Mouse (Mus musculus) ES-E14 (cell line): Measurements from ENCODE around the gene Castor2. TPM values are rescaled to one million over a fixed set of nuclear protein-coding genes. Genes with fewer than 3 reads are reported as not detected.
A peak's percentile ranks its signal among the peaks of the same experiment; 100 is the strongest.

ENCODE experiments used
- DNase-seq: peaks from one replicate; pipeline ENCODE4 v3.0.0-alpha.2; 2013; ENCODE audit warnings: low read depth, low spot score
- H3K27ac ChIP-seq: 2 replicates; pipeline ENCODE4 v1.5.1; 2012; ENCODE audit warnings: low read depth, mild to moderate bottlenecking, low read length, moderate library complexity, mixed read lengths; ENCODE audit not compliant: poor library complexity, insufficient read depth, severe bottlenecking
- H3K36me3 ChIP-seq: 2 replicates; pipeline ENCODE4 v1.6.1; 2012; ENCODE audit warnings: mild to moderate bottlenecking, low read length, moderate library complexity, mixed read lengths; ENCODE audit not compliant: control insufficient read depth, poor library complexity, insufficient read depth, severe bottlenecking
- H3K4me1 ChIP-seq, 2 experiments: fragments of 150-350 bp in 1 of 2; sonication (generic) in 1 of 2; 2 replicates each; pipeline ENCODE4 v1.6.1; 2012; ENCODE audit warnings: low read length in 2 of 2, mild to moderate bottlenecking in 1 of 2, mixed read lengths in 1 of 2; ENCODE audit not compliant: control insufficient read depth in 2 of 2, insufficient read depth in 2 of 2, poor library complexity in 1 of 2
- H3K4me3 ChIP-seq, 2 experiments: fragments of 150-350 bp in 1 of 2; sonication (generic) in 1 of 2; 2 replicates each; pipeline ENCODE4 v1.5.1; 2012; ENCODE audit warnings: low read length in 2 of 2, low read depth in 1 of 2, mild to moderate bottlenecking in 1 of 2, mixed read lengths in 1 of 2; ENCODE audit not compliant: insufficient read depth in 1 of 2, poor library complexity in 1 of 2, severe bottlenecking in 1 of 2
- H3K9ac ChIP-seq: 2 replicates; pipeline ENCODE4 v1.6.1; 2012; ENCODE audit warnings: low read depth, mild to moderate bottlenecking, low read length, mixed read lengths; ENCODE audit not compliant: poor library complexity, insufficient read depth, severe bottlenecking
- H3K9me3 ChIP-seq: fragments of 150-350 bp; sonication (generic); 2 replicates; pipeline ENCODE4 v1.6.1; 2012; ENCODE audit warnings: low read depth, mild to moderate bottlenecking, low read length; ENCODE audit not compliant: control insufficient read depth, insufficient read depth
- CHD2 ChIP-seq: IDR thresholded peaks from 2 replicates; pipeline ENCODE4 v1.6.1; 2014; ENCODE audit warnings: mild to moderate bottlenecking, low read depth, low read length, inconsistent platforms
- HCFC1 ChIP-seq: IDR thresholded peaks from 2 replicates; pipeline ENCODE4 v1.6.1; 2012; ENCODE audit warnings: low read length, inconsistent platforms, borderline replicate concordance; ENCODE audit not compliant: insufficient read depth
- MAFK ChIP-seq: IDR thresholded peaks from 2 replicates; pipeline ENCODE4 v1.6.1; 2014; ENCODE audit warnings: mild to moderate bottlenecking, low read depth, low read length, inconsistent platforms; ENCODE audit not compliant: insufficient read depth
- ZC3H11A ChIP-seq: IDR thresholded peaks from 2 replicates; pipeline ENCODE4 v1.6.1; 2012; ENCODE audit warnings: low read depth, mild to moderate bottlenecking, inconsistent platforms, low read length, borderline replicate concordance
- ZNF384 ChIP-seq: IDR thresholded peaks from 2 replicates; pipeline ENCODE4 v1.6.1; 2012; ENCODE audit warnings: low read depth, low read length, inconsistent platforms
- in situ Hi-C, 2 experiments: fragments of 600-800 bp; cut with MboI; formaldehyde crosslinking; loops; one replicate each; pipeline ENCODE4 v1.15.1; 2025; ENCODE audit warnings: low sequenced_read_pairs in 2 of 2, inconsistent platforms in 1 of 2; ENCODE audit not compliant: unreplicated experiment in 2 of 2
- total RNA-seq: library from RNA; depleted of rRNA; stranded (reverse); fragments of 300-350 nt; gene quantifications from 2 replicates; pipeline ENCODE4 v1.2.3, GENCODE M21; 2012

The Castor2 gene
- total RNA-seq, 1 experiment, result 2.2 TPM

- peaks cover 0 to 16% of the 10 kb centered on the region in 2 experiments; a peak in 1 of 4 replicates for H3K4me1 ChIP-seq
- no peak for DNase-seq
- H3K4me3 ChIP-seq, result no peak overlapping the region
- in situ Hi-C loops, result no loop called here
- H3K27ac ChIP-seq, result no peak overlapping the region
- no peak for TF ChIP-seq ZC3H11A
- no peak for TF ChIP-seq CHD2
- no peak for TF ChIP-seq ZNF384
- no peak for TF ChIP-seq MAFK
- TF ChIP-seq HCFC1, result no peak
- H3K9ac ChIP-seq, result no peak overlapping the region
- H3K36me3 ChIP-seq, result peaks cover 29% of the 10 kb centered on the region
- no peaks in the 10 kb centered on the region for H3K9me3 ChIP-seq
Measured at GRCm38 (mm10) chr5:134170167-134170566, 70.7 kb downstream of the Castor2 start.

GRCm38 (mm10) chr5:134173206-134173605 lies 73.7 kb downstream of the Castor2 start:
- peaks cover 5 to 18% of the 10 kb centered on the region in 2 experiments; a peak in 2 of 4 replicates for H3K4me1 ChIP-seq

GRCm38 (mm10) chr5:134175696-134176095 lies 76.2 kb downstream of the Castor2 start:
- H3K9me3 ChIP-seq, result no peaks in the 10 kb centered on the region
- TF ChIP-seq MAFK (no peak), HCFC1 (no peak), CHD2 (no peak), ZNF384 (no peak), ZC3H11A (no peak)
- peak overlapping the region; percentile 82 to 90 for H3K4me3 ChIP-seq
- H3K9ac ChIP-seq, result peak overlapping the region; percentile 91
- H3K36me3 ChIP-seq, result peaks cover 14% of the 10 kb centered on the region; the same call in 1 of the 2 replicates
- H3K4me1 ChIP-seq, result peaks cover 5 to 17% of the 10 kb centered on the region in 2 experiments; a peak in 2 of 4 replicates
- no peak for DNase-seq
- in situ Hi-C loops, result no loop called here
- H3K27ac ChIP-seq, result peak overlapping the region; percentile 71; the same call in 1 of the 2 replicates

More at GRCm38 (mm10) chr5:134173206-134173605, 73.7 kb downstream of the Castor2 start:
- Histone ChIP-seq H3K27ac (no peak overlapping the region), H3K36me3 (peaks cover 17% of the 10 kb centered on the region; the same call in 1 of the 2 replicates), H3K9me3 (no peaks in the 10 kb centered on the region), H3K4me3 (no peak overlapping the region), H3K9ac (no peak overlapping the region)
- in situ Hi-C loops, result no loop called here
- peak; percentile 70 for DNase-seq
- no peak for TF ChIP-seq MAFK
- TF ChIP-seq HCFC1, result no peak
- TF ChIP-seq ZC3H11A, result no peak
- TF ChIP-seq CHD2, result no peak
- no peak for TF ChIP-seq ZNF384

- in situ Hi-C loops, result no loop called here
- peak within 1 kb of the TSS; percentile 82 to 90 for H3K4me3 ChIP-seq
- no peaks in the 10 kb centered on the region for H3K9me3 ChIP-seq
- H3K27ac ChIP-seq, result peak within 1 kb of the TSS; percentile 71
- peaks cover 5 to 17% of the 10 kb centered on the region in 2 experiments; a peak in 2 of 4 replicates for H3K4me1 ChIP-seq
- peaks cover 12% of the 10 kb centered on the region; the same call in 1 of the 2 replicates for H3K36me3 ChIP-seq
- TF ChIP-seq CHD2 (peak; percentile 80), HCFC1 (peak; percentile 95), ZC3H11A (no peak)
- H3K9ac ChIP-seq, result peak within 1 kb of the TSS; percentile 91
- peak; percentile 78 for DNase-seq
Measured at GRCm38 (mm10) chr5:134176169-134176881, 76.8 kb downstream of the Castor2 start, which contains the start of gene Rcc1l. TSS of gene Rcc1l (minus strand) at chr5:134176774.
